Mouse (Mus musculus) embryonic facial prominence, embryonic 13.5 days (tissue): ENCODE results near the gene Tex264. TPM values are rescaled to one million over a fixed set of nuclear protein-coding genes. Genes with fewer than 3 reads are reported as not detected.
A peak's percentile ranks its signal among the peaks of the same experiment; 100 is the strongest.

Source experiments
- ATAC-seq: fragments of 200-750 bp; cut with Nextera tagmentation; 2 replicates; pipeline ENCODE4 v1.8.0; 2017; ENCODE audit warnings: low read depth; ENCODE audit not compliant: insufficient number of reproducible peaks, insufficient read depth, low FRiP score, low TSS enrichment
- H3K27ac ChIP-seq: fragments of 300-500 bp; sonication (generic); 2 replicates; pipeline ENCODE4 v1.5.1; 2015; ENCODE audit warnings: moderate library complexity, mild to moderate bottlenecking, inconsistent platforms
- H3K27me3 ChIP-seq: fragments of 300-500 bp; sonication (generic); 2 replicates; pipeline ENCODE4 v1.6.1; 2015; ENCODE audit warnings: mild to moderate bottlenecking, inconsistent platforms
- H3K36me3 ChIP-seq: fragments of 300-500 bp; sonication (generic); 2 replicates; pipeline ENCODE4 v1.6.1; 2015; ENCODE audit warnings: mild to moderate bottlenecking, inconsistent platforms
- H3K4me1 ChIP-seq: fragments of 300-500 bp; sonication (generic); 2 replicates; pipeline ENCODE4 v1.6.1; 2015; ENCODE audit warnings: inconsistent platforms
- H3K4me2 ChIP-seq: fragments of 300-500 bp; sonication (generic); 2 replicates; pipeline ENCODE4 v1.6.1; 2015; ENCODE audit warnings: moderate library complexity, mild to moderate bottlenecking, inconsistent platforms
- H3K4me3 ChIP-seq: fragments of 300-500 bp; sonication (generic); 2 replicates; pipeline ENCODE4 v1.5.1; 2015; ENCODE audit warnings: mild to moderate bottlenecking, inconsistent platforms
- H3K9ac ChIP-seq: fragments of 300-500 bp; sonication (generic); 2 replicates; pipeline ENCODE4 v1.6.1; 2015; ENCODE audit warnings: mild to moderate bottlenecking, inconsistent platforms
- H3K9me3 ChIP-seq: fragments of 300-500 bp; sonication (generic); 2 replicates; pipeline ENCODE4 v1.6.1; 2016; ENCODE audit warnings: inconsistent platforms
- WGBS: fragments of 180-500 bp; shearing (Covaris S2); methylation state at CpG from one replicate; pipeline ENCODE4 v1.1.7; 2015; ENCODE audit warnings: mixed read lengths; 5-methylcytosine and 5-hydroxymethylcytosine counted together
- polyA plus RNA-seq: library from polyadenylated mRNA; unstranded; fragments of >200 nt; fragmentation: Nextera tagmentation; extraction: Ambion mirVana; gene quantifications from 2 replicates; pipeline ENCODE4 v1.2.1, GENCODE M21; 2015

Tex264 gene
- 57.9 and 63.5 TPM in 2 replicates for polyA plus RNA-seq

DNA sequence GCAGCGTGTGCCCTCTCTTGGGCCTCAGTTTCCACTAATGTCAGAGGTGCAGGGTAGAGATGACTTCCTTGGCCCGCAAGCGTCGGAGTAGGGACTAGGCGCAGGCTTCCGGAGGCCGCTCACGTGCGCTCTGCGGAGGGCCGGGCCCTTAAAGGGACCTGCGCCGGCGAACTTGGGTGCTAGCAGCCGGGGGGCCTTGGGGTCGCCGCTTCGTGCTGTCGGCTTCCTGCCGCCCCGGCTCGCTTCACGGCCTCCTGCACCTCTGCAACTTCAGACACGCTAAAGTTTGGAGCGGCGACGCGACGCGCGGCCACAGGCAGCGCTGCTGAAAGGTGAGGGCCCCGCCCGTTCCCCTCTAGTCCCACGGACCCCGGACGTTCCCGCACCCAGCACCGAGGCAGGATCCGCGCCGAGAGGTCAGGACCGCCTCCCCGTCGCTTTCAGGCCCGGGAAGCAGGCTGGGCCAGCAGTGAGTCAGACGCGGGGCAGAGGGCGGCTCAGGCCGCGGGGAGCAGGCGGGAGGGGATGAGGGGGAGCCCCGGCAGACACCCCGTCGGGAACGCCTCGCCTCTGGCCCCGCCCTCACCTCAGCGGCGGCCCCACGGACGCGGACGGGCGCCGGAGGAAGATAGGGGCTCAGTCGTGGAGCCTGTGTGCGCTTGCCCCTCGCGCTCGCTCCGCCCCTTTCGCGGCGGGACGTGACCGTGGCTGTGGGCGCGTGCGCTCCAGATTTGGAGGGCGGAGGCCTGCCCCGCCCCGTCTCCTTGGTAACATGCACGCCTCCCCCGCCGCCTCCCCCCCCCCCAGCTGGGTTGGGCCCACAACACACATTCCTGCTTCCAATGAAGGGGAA, at the start of gene Tex264:
Tex264 (minus strand) TSS at position 679 of the 853 bp plus-strand sequence.
- H3K27me3 ChIP-seq, result no peaks in the 10 kb centered on the region
- WGBS, result under 1% methylated on average over 83 of the region's 86 CpGs
- peak within 1 kb of the TSS; percentile 83 for H3K9ac ChIP-seq
- ATAC-seq, result peak; percentile 90
- peaks cover 17% of the 10 kb centered on the region for H3K36me3 ChIP-seq
- H3K4me3 ChIP-seq, result peak within 1 kb of the TSS; percentile 69
- no peaks in the 10 kb centered on the region for H3K9me3 ChIP-seq
- peak within 1 kb of the TSS; percentile 88 for H3K27ac ChIP-seq
- peak within 1 kb of the TSS; percentile 89 for H3K4me2 ChIP-seq
- peaks cover 20% of the 10 kb centered on the region for H3K4me1 ChIP-seq

DNA sequence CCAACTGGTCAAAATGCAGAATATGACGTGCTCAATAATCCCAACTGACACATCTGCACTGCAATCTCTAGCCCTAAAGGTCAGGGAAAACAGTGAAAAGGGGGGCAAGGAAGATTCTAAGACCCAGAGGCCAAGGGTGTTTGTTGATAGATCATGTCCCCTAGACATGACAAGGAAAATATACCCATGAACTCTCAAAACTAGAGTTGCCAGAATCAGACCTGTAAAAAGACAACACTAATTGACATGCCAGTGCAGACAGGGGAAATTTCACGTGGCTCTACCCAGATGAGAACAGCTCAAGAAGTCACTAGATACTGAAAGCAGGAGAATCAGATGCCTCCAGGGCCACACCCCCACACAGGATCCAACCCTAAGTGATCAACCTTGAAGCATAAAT, 48.0 kb upstream of the Tex264 start:
- Histone ChIP-seq H3K9me3 (no peaks in the 10 kb centered on the region), H3K4me2 (no peak overlapping the region), H3K4me1 (no peaks in the 10 kb centered on the region), H3K4me3 (no peak overlapping the region), H3K27me3 (no peaks in the 10 kb centered on the region), H3K9ac (no peak overlapping the region), H3K36me3 (peaks cover 5% of the 10 kb centered on the region), H3K27ac (no peak overlapping the region)
- no peak for ATAC-seq
- WGBS, result 75% methylated on average over 2 of the region's 2 CpGs

DNA sequence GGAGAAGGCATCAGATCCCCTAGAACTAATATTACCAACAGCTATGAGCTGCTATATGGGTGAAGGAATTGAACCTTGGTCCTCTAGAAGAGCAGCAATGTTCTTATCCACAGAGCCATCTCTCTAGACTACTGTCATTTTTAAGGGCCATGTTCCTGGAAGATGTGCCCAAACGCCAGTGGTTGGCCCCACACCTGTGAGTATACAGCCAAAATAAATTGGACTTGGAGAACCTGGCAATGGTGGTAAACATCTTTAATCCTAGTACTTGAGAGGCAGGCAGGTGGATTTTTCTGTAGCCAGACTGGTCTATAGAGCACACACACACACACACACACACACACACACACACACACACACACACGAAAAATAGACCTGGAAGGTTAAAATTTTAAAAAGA, 43.7 kb upstream of the Tex264 start:
- Histone ChIP-seq H3K9ac (no peak overlapping the region), H3K4me1 (no peaks in the 10 kb centered on the region), H3K27ac (no peak overlapping the region), H3K9me3 (no peaks in the 10 kb centered on the region), H3K27me3 (no peaks in the 10 kb centered on the region), H3K36me3 (no peaks in the 10 kb centered on the region), H3K4me2 (no peak overlapping the region), H3K4me3 (no peak overlapping the region)
- WGBS, result 93% methylated on average over 2 of the region's 2 CpGs
- no peak for ATAC-seq

DNA sequence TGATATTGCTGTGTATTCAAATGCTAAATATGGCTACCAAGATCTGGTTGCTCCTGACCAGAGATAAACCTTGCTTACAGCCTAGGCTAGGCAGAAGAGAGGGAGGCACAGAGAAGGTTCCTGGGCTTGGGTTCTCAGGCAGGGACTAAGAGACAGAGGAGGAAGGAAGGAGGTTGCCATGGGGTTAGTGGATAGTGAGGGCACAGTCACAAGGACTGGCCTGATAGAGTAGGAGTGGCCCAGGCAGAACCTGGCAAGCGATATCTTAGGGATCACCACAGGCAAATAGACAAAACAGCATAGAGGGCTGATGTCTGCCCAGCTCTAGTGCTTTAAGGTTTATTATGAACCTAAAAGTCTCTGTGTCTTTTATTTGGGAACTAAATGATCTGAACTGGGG, 41.2 kb upstream of the Tex264 start:
- ATAC-seq, result no peak
- H3K36me3 ChIP-seq, result peaks cover 7% of the 10 kb centered on the region; the same call in 1 of the 2 replicates
- H3K4me3 ChIP-seq, result no peak overlapping the region
- 97% methylated on average over 1 of the region's 1 CpGs for WGBS
- no peaks in the 10 kb centered on the region for H3K4me1 ChIP-seq
- no peak overlapping the region for H3K4me2 ChIP-seq
- H3K9me3 ChIP-seq, result no peaks in the 10 kb centered on the region
- H3K27ac ChIP-seq, result no peak overlapping the region
- H3K9ac ChIP-seq, result no peak overlapping the region
- H3K27me3 ChIP-seq, result no peaks in the 10 kb centered on the region

DNA sequence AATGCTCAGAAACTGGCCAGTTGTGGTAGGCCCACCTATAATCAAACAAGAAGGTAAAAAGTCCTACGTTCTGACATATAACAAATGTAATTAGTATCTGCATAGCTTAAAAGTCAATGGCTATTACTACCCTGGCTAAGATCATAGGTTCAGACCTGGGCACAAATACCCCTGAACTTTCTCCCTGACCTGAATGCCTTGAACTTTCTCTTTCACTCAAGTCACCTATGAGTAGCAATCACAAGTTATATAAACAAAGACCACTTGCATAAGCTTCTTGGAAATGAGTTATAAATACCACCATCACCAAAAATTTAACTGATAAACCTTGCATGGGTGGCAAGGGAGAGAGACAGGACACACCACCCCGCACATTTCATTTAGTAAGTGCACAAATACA, 39.7 kb upstream of the Tex264 start:
- 93% methylated on average over 2 of the region's 2 CpGs for WGBS
- Histone ChIP-seq H3K4me2 (no peak overlapping the region), H3K27me3 (no peaks in the 10 kb centered on the region), H3K4me1 (no peaks in the 10 kb centered on the region), H3K9me3 (no peaks in the 10 kb centered on the region), H3K36me3 (peaks cover 15% of the 10 kb centered on the region; the same call in 1 of the 2 replicates), H3K4me3 (no peak overlapping the region), H3K27ac (no peak overlapping the region), H3K9ac (no peak overlapping the region)
- no peak for ATAC-seq

DNA sequence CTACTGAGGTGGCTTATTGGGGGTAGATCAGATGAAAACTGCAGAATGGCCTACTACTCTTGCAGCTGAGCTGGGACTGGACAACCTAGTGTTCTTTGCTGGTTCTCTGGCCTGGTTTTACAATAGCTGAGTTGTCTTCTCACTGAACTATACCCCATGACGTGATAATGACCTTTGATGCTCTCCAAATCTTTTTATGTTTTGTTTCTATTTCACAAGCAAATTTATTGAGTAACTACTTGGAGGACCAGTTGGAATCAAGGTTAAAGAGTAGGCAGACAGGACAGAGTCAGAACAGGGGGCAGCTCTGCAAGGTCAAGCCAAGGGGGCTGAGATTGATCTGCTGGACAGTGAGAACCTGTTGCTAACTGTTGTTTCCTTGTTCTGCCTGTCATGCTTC, 39.1 kb upstream of the Tex264 start:
- Histone ChIP-seq H3K9ac (no peak overlapping the region), H3K9me3 (no peaks in the 10 kb centered on the region), H3K27ac (no peak overlapping the region), H3K4me1 (no peaks in the 10 kb centered on the region), H3K27me3 (no peaks in the 10 kb centered on the region), H3K4me3 (no peak overlapping the region), H3K36me3 (peaks cover 20% of the 10 kb centered on the region; the same call in 1 of the 2 replicates), H3K4me2 (no peak overlapping the region)
- 94% methylated on average over 1 of the region's 1 CpGs for WGBS
- no peak for ATAC-seq

DNA sequence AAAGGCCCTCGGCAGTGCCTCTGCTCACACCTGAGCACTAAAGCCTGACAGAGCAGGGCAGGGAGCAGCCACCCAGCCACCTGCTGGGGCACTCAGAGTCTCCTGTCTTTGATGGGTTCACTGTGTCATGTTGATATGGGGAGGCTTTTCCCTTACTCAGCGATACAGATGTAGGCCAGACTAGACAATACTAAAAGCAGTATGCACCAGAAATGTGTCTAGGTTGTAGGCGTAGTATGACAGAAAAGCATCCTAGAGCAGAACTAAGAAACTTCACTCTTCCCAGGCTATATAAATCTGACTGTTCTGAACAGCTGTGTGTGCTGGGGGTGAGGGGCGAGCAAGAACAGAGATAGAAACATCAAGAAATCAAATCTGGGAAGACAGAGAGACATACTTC, 31.0 kb upstream of the Tex264 start:
- 90% methylated on average over 4 of the region's 4 CpGs for WGBS
- ATAC-seq, result no peak

DNA sequence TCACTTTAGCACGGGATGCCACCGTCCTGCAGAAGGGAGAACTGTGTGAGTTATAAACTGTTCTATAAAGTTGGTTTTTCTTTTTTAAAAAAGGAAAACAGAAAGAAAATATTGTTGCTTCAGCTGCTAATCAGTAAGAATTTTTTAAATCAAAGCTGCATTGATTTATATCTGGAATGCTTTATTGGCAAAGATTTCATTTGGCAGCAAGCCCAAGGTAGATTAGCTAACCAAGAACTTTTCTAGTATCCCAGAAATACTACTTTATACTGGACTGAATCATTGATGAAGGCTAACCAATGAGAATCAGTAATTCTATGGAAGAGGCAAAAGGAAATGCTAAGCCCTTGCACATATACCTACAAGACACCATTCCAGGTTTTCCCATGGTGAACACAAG, 30.5 kb upstream of the Tex264 start:
- Histone ChIP-seq H3K9ac (no peak overlapping the region), H3K36me3 (peaks cover 86% of the 10 kb centered on the region), H3K9me3 (no peaks in the 10 kb centered on the region), H3K4me2 (no peak overlapping the region), H3K27ac (no peak overlapping the region), H3K4me3 (no peak overlapping the region), H3K27me3 (no peaks in the 10 kb centered on the region), H3K4me1 (no peaks in the 10 kb centered on the region)
- 90% methylated on average over 2 of the region's 2 CpGs for WGBS
- ATAC-seq, result no peak

More for the DNA sequence above, 31.0 kb upstream of the Tex264 start:
- H3K4me3 ChIP-seq, result no peak overlapping the region
- H3K27ac ChIP-seq, result no peak overlapping the region
- H3K4me2 ChIP-seq, result no peak overlapping the region
- H3K9me3 ChIP-seq, result no peaks in the 10 kb centered on the region
- peaks cover 86% of the 10 kb centered on the region for H3K36me3 ChIP-seq
- no peaks in the 10 kb centered on the region for H3K27me3 ChIP-seq
- no peaks in the 10 kb centered on the region for H3K4me1 ChIP-seq
- H3K9ac ChIP-seq, result no peak overlapping the region

DNA sequence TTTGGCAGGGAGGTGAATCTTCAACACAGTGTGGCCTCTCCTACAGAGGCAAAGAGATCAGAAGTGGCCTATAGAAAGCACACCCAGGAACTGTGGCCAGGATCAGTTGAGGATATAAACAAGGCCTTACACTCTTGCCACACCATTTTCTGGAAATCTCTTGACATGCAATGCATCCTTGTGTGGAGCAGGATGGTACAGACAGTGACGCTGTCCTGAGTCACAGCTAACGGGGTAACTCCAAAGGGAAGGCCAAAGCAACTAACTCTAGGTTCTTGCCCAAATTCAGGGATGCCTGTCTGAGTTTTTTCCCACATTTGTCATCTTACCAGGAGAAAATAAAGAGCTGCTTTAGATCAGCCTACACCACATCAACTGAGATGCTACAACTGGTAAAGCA, 26.7 kb upstream of the Tex264 start:
- no peak for ATAC-seq
- no peak overlapping the region for H3K4me2 ChIP-seq
- H3K9ac ChIP-seq, result no peak overlapping the region
- H3K9me3 ChIP-seq, result no peaks in the 10 kb centered on the region
- 93% methylated on average over 2 of the region's 2 CpGs for WGBS
- H3K27me3 ChIP-seq, result no peaks in the 10 kb centered on the region
- H3K27ac ChIP-seq, result no peak overlapping the region
- H3K4me3 ChIP-seq, result no peak overlapping the region
- no peaks in the 10 kb centered on the region for H3K4me1 ChIP-seq
- H3K36me3 ChIP-seq, result peaks cover 87% of the 10 kb centered on the region

DNA sequence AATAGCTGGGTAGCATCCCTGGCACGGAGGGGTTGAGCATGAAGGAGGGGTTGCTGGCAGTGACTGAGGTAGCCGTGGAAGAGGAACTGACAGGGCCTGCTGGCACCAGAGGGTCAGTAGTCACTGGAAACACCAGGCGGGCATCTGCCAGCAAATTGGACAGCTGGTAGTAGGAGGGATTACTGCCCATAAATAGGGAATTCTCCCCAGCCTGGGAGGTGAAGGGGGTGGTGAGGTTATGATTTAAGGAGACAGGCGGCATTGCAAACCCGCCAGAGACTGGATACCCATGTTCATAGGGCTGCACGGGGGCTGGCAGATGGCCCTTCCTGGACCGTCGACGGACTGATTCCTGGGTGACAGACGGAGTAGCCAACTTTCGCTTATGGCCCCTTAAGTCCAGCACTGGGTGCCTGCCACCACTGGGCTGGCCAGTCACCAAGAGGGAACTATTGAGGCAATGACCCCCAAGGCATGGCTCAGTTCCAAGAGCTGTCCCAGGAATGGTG, 7.3 kb upstream of the Tex264 start:
- no peaks in the 10 kb centered on the region for H3K27me3 ChIP-seq
- peaks cover 41% of the 10 kb centered on the region for H3K36me3 ChIP-seq

DNA sequence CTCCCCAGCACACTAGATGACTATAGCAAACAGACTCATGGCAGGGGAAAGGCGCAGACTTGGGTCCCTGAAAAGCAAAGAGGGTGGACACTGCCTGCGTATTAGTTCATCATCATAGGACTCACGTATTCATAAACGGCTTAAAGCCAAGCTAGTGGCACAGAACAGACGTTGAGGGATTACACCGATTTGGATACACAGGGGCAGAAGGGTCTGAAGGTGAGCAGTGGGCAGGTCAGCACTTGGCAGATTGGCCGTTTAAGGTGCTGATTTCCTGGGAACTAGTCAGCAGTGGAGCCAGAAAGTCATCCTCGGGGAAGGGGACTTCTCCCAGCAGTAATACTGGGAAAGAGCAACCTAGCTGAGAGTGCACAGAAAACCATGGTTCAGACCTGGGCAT, 3.1 kb upstream of the Tex264 start:
- Histone ChIP-seq H3K36me3 (peaks cover 14% of the 10 kb centered on the region), H3K9me3 (no peaks in the 10 kb centered on the region), H3K4me3 (no peak overlapping the region), H3K9ac (no peak overlapping the region), H3K27ac (no peak overlapping the region), H3K4me1 (peaks cover 20% of the 10 kb centered on the region), H3K27me3 (no peaks in the 10 kb centered on the region), H3K4me2 (no peak overlapping the region)
- 84% methylated on average over 8 of the region's 8 CpGs for WGBS
- ATAC-seq, result no peak

More for the DNA sequence above, 7.3 kb upstream of the Tex264 start:
- 94% methylated on average over 11 of the region's 11 CpGs for WGBS
- no peak overlapping the region for H3K27ac ChIP-seq
- no peak for ATAC-seq
- no peaks in the 10 kb centered on the region for H3K4me1 ChIP-seq
- no peak overlapping the region for H3K9ac ChIP-seq
- H3K4me2 ChIP-seq, result no peak overlapping the region
- no peaks in the 10 kb centered on the region for H3K9me3 ChIP-seq
- no peak overlapping the region for H3K4me3 ChIP-seq
